Mouse (Mus musculus): ENCODE measurements around the gene Sox5.

- no peak for TF ChIP-seq JUN (IDR thresholded peaks at IDR 0.05; ENCODE audit: insufficient read depth, low read depth, low read length)
- no peak for TF ChIP-seq CTCF (conservative IDR thresholded peaks at IDR 0.05 in 1 of 2, IDR thresholded peaks at IDR 0.05 in 1 of 2; ENCODE audit: low read depth in 2 of 2, low read length in 2 of 2)
- TF ChIP-seq EP300 (IDR thresholded peaks at IDR 0.05; ENCODE audit: low read length) = no peak
- TF ChIP-seq RCOR1 (conservative IDR thresholded peaks at IDR 0.05; ENCODE audit: low read depth, low read length) = no peak
- TF ChIP-seq POLR2AphosphoS2 (IDR thresholded peaks at IDR 0.05; ENCODE audit: low read depth, low read length) = no peak
- TF ChIP-seq SIN3A (IDR thresholded peaks at IDR 0.05; ENCODE audit: low read length) = no peak
- no peak for TF ChIP-seq MXI1 (IDR thresholded peaks at IDR 0.05; ENCODE audit: low read depth, low read length)
- no peak for TF ChIP-seq TCF12 (IDR thresholded peaks at IDR 0.05; ENCODE audit: low read depth, low read length)
- no peak for TF ChIP-seq POLR2A (IDR thresholded peaks at IDR 0.05; ENCODE audit: low read depth, low read length)
- no peak for TF ChIP-seq ZMIZ1 (IDR thresholded peaks at IDR 0.05; ENCODE audit: low read depth, low read length)
- no peak for TF ChIP-seq CHD2 (IDR thresholded peaks at IDR 0.05; ENCODE audit: low read length)
- TF ChIP-seq ETS1 (conservative IDR thresholded peaks at IDR 0.05; ENCODE audit: low read depth, low read length) = no peak
- TF ChIP-seq MAZ (IDR thresholded peaks at IDR 0.05; ENCODE audit: low read depth, low read length) = no peak
Observed at GRCm38 (mm10) chr6:144646331-144646730, 135.4 kb downstream of the Sox5 start.

Measured in CH12.LX (cell line).